Mouse (Mus musculus) lung, adult 2 months (tissue): Measurements from ENCODE around the gene Sorbs1. TPM values are rescaled to one million over a fixed set of nuclear protein-coding genes. Genes with fewer than 3 reads are reported as not detected.

Experiments used
- DNase-seq: peaks from one replicate; pipeline ENCODE4 v3.0.0; 2022
- H3K4me1 ChIP-seq: fragments of 200-500 bp; 2 replicates; pipeline ENCODE4 v1.6.1; 2011; ENCODE audit warnings: low read length; ENCODE audit not compliant: control insufficient read depth, insufficient read depth
- H3K4me3 ChIP-seq: fragments of 200-500 bp; replicated peaks from 2 replicates; pipeline ENCODE3; 2011; ENCODE audit warnings: low read depth, mild to moderate bottlenecking, control low read depth, low read length; ENCODE audit errors: extremely low read depth
- CTCF ChIP-seq: fragments of 200-500 bp; IDR thresholded peaks from 2 replicates; pipeline ENCODE4 v1.5.1; 2011; ENCODE audit warnings: mild to moderate bottlenecking, low read length, control low read depth; ENCODE audit not compliant: insufficient read depth
- POLR2A ChIP-seq: fragments of 200-500 bp; IDR thresholded peaks from 2 replicates; pipeline ENCODE4 v1.6.1; 2011; ENCODE audit warnings: low read depth, mild to moderate bottlenecking, control low read depth, low read length, borderline replicate concordance; ENCODE audit errors: extremely low read depth
- WGBS: fragments of 180-500 bp; shearing (Covaris S2); methylation state at CpG from one replicate; pipeline ENCODE4 v1.1.7; 2018; 5-methylcytosine and 5-hydroxymethylcytosine counted together
- polyA plus RNA-seq: library from polyadenylated mRNA; depleted of rRNA; stranded (reverse); fragments of >200 nt; gene quantifications from 2 replicates; pipeline ENCODE4 v1.2.3, GENCODE M21; 2012

The Sorbs1 gene
- polyA plus RNA-seq, 1 experiment, result 43.4 TPM

DNA sequence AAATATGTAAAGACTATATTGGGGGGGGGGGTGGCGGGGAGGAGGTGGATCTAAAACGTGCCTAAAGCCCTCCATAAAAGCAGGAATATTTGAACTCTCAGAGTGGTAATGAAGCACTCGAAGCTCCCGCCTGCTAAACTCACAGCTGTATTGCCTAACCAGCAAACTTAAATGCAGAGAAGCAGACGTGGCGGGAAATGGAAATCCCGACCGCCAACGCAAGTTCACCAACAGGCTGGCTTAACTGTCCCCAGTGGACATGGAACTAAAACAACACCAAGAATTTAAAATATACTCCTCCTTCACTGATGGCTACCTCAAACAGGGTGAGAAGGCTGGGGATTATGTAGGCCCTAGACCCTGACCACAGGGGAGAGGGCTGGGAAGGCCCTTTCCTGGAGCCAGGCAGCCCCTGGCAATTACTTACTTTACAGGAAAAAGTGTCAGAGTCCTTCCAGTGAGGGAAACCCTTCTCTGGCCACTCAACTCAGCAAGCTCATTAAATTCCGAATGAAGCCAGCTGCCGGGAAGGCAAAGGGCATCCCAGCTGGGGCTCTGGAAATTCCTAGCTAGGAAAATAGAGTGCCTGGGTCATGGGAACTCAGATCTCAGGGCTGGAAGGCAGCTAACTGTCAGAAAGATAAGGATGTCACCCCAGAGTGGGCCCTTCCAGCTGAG is 98.6 kb downstream of the Sorbs1 start:
- Histone ChIP-seq H3K4me3 (no peak overlapping the region), H3K4me1 (peaks cover 3% of the 10 kb centered on the region; the same call in 1 of the 2 replicates)
- 70% methylated on average over 11 of the region's 11 CpGs for WGBS
- TF ChIP-seq POLR2A (no peak), CTCF (no peak)
- DNase-seq, result no peak

- Histone ChIP-seq H3K4me1 (peaks cover 3% of the 10 kb centered on the region; the same call in 1 of the 2 replicates), H3K4me3 (no peak overlapping the region)
- no peak for DNase-seq
- no peak for TF ChIP-seq CTCF
- no peak for TF ChIP-seq POLR2A
- 68% methylated on average over 6 of the region's 6 CpGs for WGBS
These were observed 99.2 kb downstream of the Sorbs1 start for GRCm38 (mm10) chr19:40414386-40414785.

DNA sequence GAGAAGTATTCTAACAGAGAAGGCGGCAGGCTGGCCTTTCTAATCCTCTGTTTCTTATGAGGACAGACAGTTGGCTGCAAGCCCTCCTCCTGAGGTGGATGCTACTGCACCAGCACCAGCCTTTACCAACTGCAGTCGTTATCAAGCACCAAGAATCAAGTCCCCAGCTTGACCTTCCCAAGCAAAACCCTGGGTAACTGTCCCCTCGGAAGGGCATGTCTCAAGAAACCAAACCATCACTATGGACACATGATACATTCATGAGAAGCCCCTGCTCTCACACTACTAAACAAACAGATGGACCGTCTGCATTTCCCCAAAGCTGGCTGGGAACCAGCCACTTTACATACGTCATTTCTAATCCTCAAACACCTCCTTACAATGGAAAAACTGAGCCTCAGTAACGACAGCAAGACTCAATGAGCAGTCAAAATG is 102.2 kb downstream of the Sorbs1 start:
- WGBS, result 61% methylated on average over 6 of the region's 6 CpGs
- Histone ChIP-seq H3K4me1 (no peaks in the 10 kb centered on the region), H3K4me3 (no peak overlapping the region)

DNA sequence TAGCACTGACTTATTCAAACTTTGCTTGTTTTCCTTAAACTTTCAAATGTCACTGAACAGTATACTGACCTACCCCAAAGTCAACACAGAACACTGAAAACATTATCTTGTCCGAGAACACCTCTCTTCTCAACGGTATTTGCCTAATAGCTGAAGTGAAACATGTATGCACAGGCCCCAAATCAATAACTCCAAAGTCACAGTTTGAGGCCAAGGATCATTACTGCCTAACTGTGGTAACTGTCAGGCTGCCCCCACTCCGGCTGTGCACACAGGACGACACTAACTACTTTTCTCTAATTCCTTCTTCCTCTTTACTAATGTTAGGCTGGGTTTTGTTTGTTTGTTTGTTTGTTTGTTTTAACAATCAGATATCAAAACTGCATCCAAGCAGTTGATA is 103.1 kb downstream of the Sorbs1 start:
- no peak for TF ChIP-seq CTCF
- TF ChIP-seq POLR2A, result no peak
- DNase-seq, result no peak
- 78% methylated on average over 4 of the region's 4 CpGs for WGBS
- Histone ChIP-seq H3K4me3 (no peak overlapping the region), H3K4me1 (peaks cover 2% of the 10 kb centered on the region; the same call in 1 of the 2 replicates)

More for the DNA sequence above, 102.2 kb downstream of the Sorbs1 start:
- DNase-seq, result no peak
- TF ChIP-seq POLR2A (no peak), CTCF (no peak)

- TF ChIP-seq CTCF, result no peak
- no peak for TF ChIP-seq POLR2A
- Histone ChIP-seq H3K4me3 (no peak overlapping the region), H3K4me1 (peaks cover 2% of the 10 kb centered on the region; the same call in 1 of the 2 replicates)
- WGBS, result 65% methylated on average over 9 of the region's 9 CpGs
- no peak for DNase-seq
These were observed 103.5 kb downstream of the Sorbs1 start for GRCm38 (mm10) chr19:40410109-40410508.

DNA sequence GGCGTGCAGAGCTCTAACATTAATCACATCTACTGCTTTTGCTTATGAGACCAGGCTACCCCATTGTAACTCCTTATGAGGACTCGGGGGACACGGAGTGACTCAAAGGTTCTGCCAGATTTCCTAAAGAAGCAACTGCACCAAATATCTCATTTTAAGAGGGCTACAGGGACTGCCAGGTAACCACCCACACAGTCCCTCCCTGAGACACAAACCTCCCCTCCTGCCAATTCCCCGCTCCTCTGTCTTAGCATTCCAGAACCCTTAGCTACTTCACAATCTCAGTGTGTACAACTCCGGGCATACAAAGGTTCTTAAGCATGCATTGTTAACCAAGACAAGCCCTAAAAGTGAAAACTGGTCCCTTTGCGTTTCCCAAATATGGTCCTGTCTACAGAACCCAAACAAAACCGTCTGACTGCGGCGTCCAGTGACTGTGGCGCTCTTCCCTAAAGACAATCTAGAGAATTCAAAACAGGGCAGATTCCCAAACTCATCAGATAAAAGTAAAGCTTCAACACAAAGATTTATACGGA is 104.0 kb downstream of the Sorbs1 start:
- WGBS, result 79% methylated on average over 11 of the region's 11 CpGs
- peaks cover 2% of the 10 kb centered on the region for H3K4me1 ChIP-seq
- TF ChIP-seq CTCF (no peak), POLR2A (no peak)
- no peak overlapping the region for H3K4me3 ChIP-seq
- no peak for DNase-seq

- peaks cover 5% of the 10 kb centered on the region for H3K4me1 ChIP-seq
These were observed 106.4 kb downstream of the Sorbs1 start for GRCm38 (mm10) chr19:40407186-40407585.

GRCm38 (mm10) chr19:40406661-40407060 is 106.9 kb downstream of the Sorbs1 start:
- Histone ChIP-seq H3K4me3 (no peak overlapping the region), H3K4me1 (peaks cover 5% of the 10 kb centered on the region)
- 95% methylated on average over 8 of the region's 8 CpGs for WGBS
- DNase-seq, result no peak
- TF ChIP-seq POLR2A (no peak), CTCF (no peak)

More at GRCm38 (mm10) chr19:40407186-40407585, 106.4 kb downstream of the Sorbs1 start:
- WGBS, result 76% methylated on average over 2 of the region's 2 CpGs
- TF ChIP-seq POLR2A (no peak), CTCF (no peak)
- no peak for DNase-seq
- no peak overlapping the region for H3K4me3 ChIP-seq

GRCm38 (mm10) chr19:40405808-40406207 is 107.8 kb downstream of the Sorbs1 start:
- no peak overlapping the region for H3K4me3 ChIP-seq
- no peak for TF ChIP-seq CTCF
- no peak for TF ChIP-seq POLR2A
- WGBS, result 25% methylated on average over 11 of the region's 11 CpGs
- DNase-seq, result no peak
- H3K4me1 ChIP-seq, result peaks cover 10% of the 10 kb centered on the region

- TF ChIP-seq CTCF (no peak), POLR2A (no peak)
- no peak overlapping the region for H3K4me3 ChIP-seq
- H3K4me1 ChIP-seq, result peaks cover 10% of the 10 kb centered on the region
- DNase-seq, result no peak
- WGBS, result 60% methylated on average over 2 of the region's 2 CpGs
These were observed 109.0 kb downstream of the Sorbs1 start for GRCm38 (mm10) chr19:40404582-40404981.

- Histone ChIP-seq H3K4me1 (peaks cover 10% of the 10 kb centered on the region), H3K4me3 (no peak overlapping the region)
- no peak for TF ChIP-seq POLR2A
- no peak for TF ChIP-seq CTCF
- no peak for DNase-seq
- WGBS, result 83% methylated on average over 4 of the region's 4 CpGs
These were observed 109.6 kb downstream of the Sorbs1 start for GRCm38 (mm10) chr19:40403999-40404398.
